Mouse (Mus musculus) myocyte (in vitro differentiated cells): ENCODE results near the gene Setd1b.

Source experiments
- E2F4 ChIP-seq: IDR thresholded peaks from one replicate; pipeline ENCODE4 v1.6.1; 2011; ENCODE audit warnings: mild to moderate bottlenecking, control low read depth, moderate library complexity; ENCODE audit not compliant: insufficient read depth
- MAX ChIP-seq: IDR thresholded peaks from one replicate; pipeline ENCODE4 v1.6.1; 2011; ENCODE audit warnings: low read depth, mild to moderate bottlenecking, control low read depth
- MYOG ChIP-seq, 3 experiments: IDR thresholded peaks; one replicate each; pipeline ENCODE4 v1.6.1; 2011; ENCODE audit warnings: control low read depth in 2 of 3, low read depth in 2 of 3, mild to moderate bottlenecking in 2 of 3; ENCODE audit not compliant: insufficient read length in 2 of 3, control insufficient read depth in 1 of 3, insufficient read depth in 1 of 3
- POLR2A ChIP-seq: IDR thresholded peaks from one replicate; pipeline ENCODE4 v1.6.1; 2011; ENCODE audit warnings: low read depth, mild to moderate bottlenecking, control low read depth, moderate library complexity; ENCODE audit not compliant: insufficient read length
- REST ChIP-seq: IDR thresholded peaks from one replicate; pipeline ENCODE4 v1.6.1; 2011; ENCODE audit warnings: mild to moderate bottlenecking, control low read depth, moderate library complexity; ENCODE audit not compliant: insufficient read depth, insufficient read length
- TCF12 ChIP-seq: IDR thresholded peaks from one replicate; pipeline ENCODE4 v1.6.1; 2011; ENCODE audit warnings: mild to moderate bottlenecking, control low read depth; ENCODE audit not compliant: poor library complexity, insufficient read depth, severe bottlenecking
- TCF3 ChIP-seq: IDR thresholded peaks from one replicate; pipeline ENCODE4 v1.6.1; 2011; ENCODE audit warnings: low read depth, control low read depth; ENCODE audit not compliant: insufficient read length

- TF ChIP-seq POLR2A (no peak), MYOG (IDR thresholded peaks at IDR 0.05; ENCODE audit: control insufficient read depth in 1 of 3, insufficient read depth in 1 of 3, insufficient read length in 2 of 3, low read depth in 2 of 3) (no peak), TCF12 (no peak), TCF3 (no peak), MAX (no peak), REST (no peak), E2F4 (no peak)
These were observed 17.9 kb downstream of the Setd1b start for GRCm38 (mm10) chr5:123159866-123160265.
